Mouse (Mus musculus): ENCODE results near the gene Usp4. TPM values are rescaled to one million over a fixed set of nuclear protein-coding genes. Genes with fewer than 3 reads are reported as not detected.

Gene Usp4
- polyA plus RNA-seq, 1 experiment from 2014 or later: 133 TPM

DNA sequence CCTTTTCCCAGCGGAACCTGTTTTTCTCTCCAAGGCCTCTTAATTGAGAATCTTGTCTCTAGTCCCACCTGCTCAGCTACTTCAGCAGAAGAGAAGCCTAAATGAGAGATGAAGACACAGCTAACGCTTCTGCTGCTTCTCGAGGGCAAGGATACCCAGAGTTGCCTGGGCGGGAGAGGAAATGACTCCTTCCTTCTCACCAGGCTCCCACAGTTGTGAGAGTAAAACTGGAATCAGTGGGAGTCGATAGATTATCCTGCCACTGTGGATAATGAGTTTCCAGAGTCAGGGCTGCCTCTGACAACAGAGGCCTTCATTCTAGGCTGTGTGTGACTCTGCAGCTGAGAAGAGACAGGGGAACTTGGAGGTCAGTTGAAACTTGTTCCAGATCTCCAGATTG, 92.8 kb downstream of the Usp4 start:
- Histone ChIP-seq H3K4me1 (ENCODE audit: control insufficient read depth, insufficient read depth, low read length) (no peaks in the 10 kb centered on the region), H3K27me3 (ENCODE audit: control insufficient read depth, insufficient read depth, low read length) (no peaks in the 10 kb centered on the region), H3K4me2 (ENCODE audit: low read depth, severe bottlenecking) (no peak overlapping the region), H3K4me3 (ENCODE audit: low read depth, low read length) (no peak overlapping the region), H3K36me3 (ENCODE audit: control insufficient read depth, insufficient read depth, low read length) (no peaks in the 10 kb centered on the region), H3K9me3 (ENCODE audit: control insufficient read depth, low read length) (no peaks in the 10 kb centered on the region), H3K27ac (replicated peaks; ENCODE audit: low read depth, low read length) (no peak overlapping the region), H3K9ac (ENCODE audit: low read length) (no peak overlapping the region)
- DNase-seq (ENCODE audit: low spot score): no peak
- 80% methylated on average over 5 of the region's 5 CpGs for WGBS
- ATAC-seq (ENCODE audit: insufficient number of reproducible peaks, low FRiP score, low TSS enrichment, low read depth): no peak

DNA sequence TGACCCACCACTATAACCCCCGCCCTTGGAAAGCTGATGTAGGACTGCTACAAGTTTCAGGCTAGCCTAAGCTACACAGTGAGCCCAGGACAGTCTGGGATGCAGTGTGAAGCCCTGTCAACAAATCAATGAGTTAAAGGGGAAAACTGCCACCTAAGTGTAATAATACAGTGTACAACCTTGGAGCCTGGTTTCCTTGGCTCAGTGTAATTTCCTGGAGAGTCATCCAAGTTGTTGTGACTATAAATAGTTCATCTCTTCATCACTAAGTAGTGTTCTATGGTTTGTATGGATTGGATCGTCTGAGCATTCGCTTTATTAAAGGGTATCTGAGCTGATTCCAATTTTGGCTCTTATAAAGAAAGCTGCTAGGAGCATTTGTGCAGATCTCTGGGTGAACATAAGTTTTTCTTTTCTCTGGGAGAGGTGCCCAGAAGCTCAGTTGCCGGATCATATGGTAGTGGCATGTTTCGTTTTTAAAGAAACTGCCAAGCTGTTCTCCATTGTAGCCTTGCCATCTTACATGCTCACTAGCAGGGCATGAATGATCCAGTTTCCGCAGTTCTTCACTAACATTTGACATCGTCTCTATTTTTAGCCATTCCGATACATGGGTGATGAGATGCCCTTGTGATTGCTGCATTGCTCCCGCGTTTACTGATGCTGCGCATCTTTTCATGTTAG, 93.7 kb downstream of the Usp4 start:
- Histone ChIP-seq H3K4me3 (ENCODE audit: low read depth, low read length) (no peak overlapping the region), H3K9ac (ENCODE audit: low read length) (no peak overlapping the region), H3K27me3 (ENCODE audit: control insufficient read depth, insufficient read depth, low read length) (no peaks in the 10 kb centered on the region), H3K27ac (replicated peaks; ENCODE audit: low read depth, low read length) (no peak overlapping the region), H3K4me1 (ENCODE audit: control insufficient read depth, insufficient read depth, low read length) (no peaks in the 10 kb centered on the region), H3K9me3 (ENCODE audit: control insufficient read depth, low read length) (no peaks in the 10 kb centered on the region), H3K36me3 (ENCODE audit: control insufficient read depth, insufficient read depth, low read length) (no peaks in the 10 kb centered on the region), H3K4me2 (ENCODE audit: low read depth, severe bottlenecking) (no peak overlapping the region)
- ATAC-seq (ENCODE audit: insufficient number of reproducible peaks, low FRiP score, low TSS enrichment, low read depth) (no peak), DNase-seq (ENCODE audit: low spot score) (no peak)
- WGBS: 93% methylated on average over 11 of the region's 11 CpGs

Other genes with a start within 250 kb of the Usp4 start
- 1.3 and 1.5 TPM in 2 replicates for gene Bsn, start 157.5 kb upstream of the Usp4 start, polyA plus RNA-seq (2014; fragmentation: Nextera tagmentation; extraction: Ambion mirVana)
- gene Dag1, start 83.9 kb upstream of the Usp4 start, polyA plus RNA-seq (2014; fragmentation: Nextera tagmentation; extraction: Ambion mirVana): 46.8 and 52.2 TPM in 2 replicates
- gene Nicn1, start 57.4 kb upstream of the Usp4 start, polyA plus RNA-seq (2014; fragmentation: Nextera tagmentation; extraction: Ambion mirVana): 36.7 and 49.1 TPM in 2 replicates
- 15.9 and 20.5 TPM in 2 replicates for gene Amt, start 51.0 kb upstream of the Usp4 start, polyA plus RNA-seq (2014; fragmentation: Nextera tagmentation; extraction: Ambion mirVana)
- gene Rhoa, start 41.7 kb upstream of the Usp4 start, polyA plus RNA-seq (2014; fragmentation: Nextera tagmentation; extraction: Ambion mirVana): 249 and 319 TPM in 2 replicates
- gene Tcta, start 41.7 kb upstream of the Usp4 start, polyA plus RNA-seq (2014; fragmentation: Nextera tagmentation; extraction: Ambion mirVana): 14.8 and 15.8 TPM in 2 replicates
- gene Gpx1, start 8.9 kb upstream of the Usp4 start, polyA plus RNA-seq (2014; fragmentation: Nextera tagmentation; extraction: Ambion mirVana): 798 and 887 TPM in 2 replicates
- 0.57 and 0.87 TPM in 2 replicates for gene 1700102P08Rik, start 45.0 kb downstream of the Usp4 start, polyA plus RNA-seq (2014; fragmentation: Nextera tagmentation; extraction: Ambion mirVana)
- 1.3 and 1.5 TPM in 2 replicates for gene Ccdc36, start 80.6 kb downstream of the Usp4 start, polyA plus RNA-seq (2014; fragmentation: Nextera tagmentation; extraction: Ambion mirVana)
- not detected in 2 replicates for gene BC048562, start 88.6 kb downstream of the Usp4 start, polyA plus RNA-seq (2014; fragmentation: Nextera tagmentation; extraction: Ambion mirVana)
- gene Ccdc71, start 112.7 kb downstream of the Usp4 start, polyA plus RNA-seq (2014; fragmentation: Nextera tagmentation; extraction: Ambion mirVana): 46.0 and 55.5 TPM in 2 replicates
- gene Klhdc8b, start 113.7 kb downstream of the Usp4 start, polyA plus RNA-seq (2014; fragmentation: Nextera tagmentation; extraction: Ambion mirVana): 13.6 and 17.2 TPM in 2 replicates
- gene Lamb2, start 131.9 kb downstream of the Usp4 start, polyA plus RNA-seq (2014; fragmentation: Nextera tagmentation; extraction: Ambion mirVana): 18.0 and 18.9 TPM in 2 replicates
- gene Usp19, start 142.7 kb downstream of the Usp4 start, polyA plus RNA-seq (2014; fragmentation: Nextera tagmentation; extraction: Ambion mirVana): 73.6 and 81.7 TPM in 2 replicates
- 126 and 138 TPM in 2 replicates for gene Qars, start 159.9 kb downstream of the Usp4 start, polyA plus RNA-seq (2014; fragmentation: Nextera tagmentation; extraction: Ambion mirVana)
- gene Qrich1, start 169.0 kb downstream of the Usp4 start, polyA plus RNA-seq (2014; fragmentation: Nextera tagmentation; extraction: Ambion mirVana): 164 and 167 TPM in 2 replicates
- 237 and 247 TPM in 2 replicates for gene Impdh2, start 212.4 kb downstream of the Usp4 start, polyA plus RNA-seq (2014; fragmentation: Nextera tagmentation; extraction: Ambion mirVana)
- 44.3 and 47.5 TPM in 2 replicates for gene Ndufaf3, start 219.6 kb downstream of the Usp4 start, polyA plus RNA-seq (2014; fragmentation: Nextera tagmentation; extraction: Ambion mirVana)
- 183 and 195 TPM in 2 replicates for gene Dalrd3, start 222.0 kb downstream of the Usp4 start, polyA plus RNA-seq (2014; fragmentation: Nextera tagmentation; extraction: Ambion mirVana)
- 152 and 167 TPM in 2 replicates for gene Wdr6, start 230.9 kb downstream of the Usp4 start, polyA plus RNA-seq (2014; fragmentation: Nextera tagmentation; extraction: Ambion mirVana)
- gene P4htm, start 249.8 kb downstream of the Usp4 start, polyA plus RNA-seq (2014; fragmentation: Nextera tagmentation; extraction: Ambion mirVana): 6.7 and 7.2 TPM in 2 replicates

Measured in limb, embryonic 11.5 days (tissue).